Mouse (Mus musculus) spleen, adult 2 months (tissue): Measurements from ENCODE around the gene Gm20388.

ENCODE experiments used
- CTCF ChIP-seq: fragments of 200-500 bp; IDR thresholded peaks from 2 replicates; pipeline ENCODE4 v1.5.1; 2011; ENCODE audit warnings: mild to moderate bottlenecking, inconsistent platforms; ENCODE audit not compliant: insufficient read depth, insufficient read length, insufficient replicate concordance; ENCODE audit errors: extremely low read depth
- POLR2A ChIP-seq: fragments of 200-500 bp; IDR thresholded peaks from 2 replicates; pipeline ENCODE4 v1.6.1; 2011; ENCODE audit warnings: low read depth, low read length, inconsistent platforms

DNA sequence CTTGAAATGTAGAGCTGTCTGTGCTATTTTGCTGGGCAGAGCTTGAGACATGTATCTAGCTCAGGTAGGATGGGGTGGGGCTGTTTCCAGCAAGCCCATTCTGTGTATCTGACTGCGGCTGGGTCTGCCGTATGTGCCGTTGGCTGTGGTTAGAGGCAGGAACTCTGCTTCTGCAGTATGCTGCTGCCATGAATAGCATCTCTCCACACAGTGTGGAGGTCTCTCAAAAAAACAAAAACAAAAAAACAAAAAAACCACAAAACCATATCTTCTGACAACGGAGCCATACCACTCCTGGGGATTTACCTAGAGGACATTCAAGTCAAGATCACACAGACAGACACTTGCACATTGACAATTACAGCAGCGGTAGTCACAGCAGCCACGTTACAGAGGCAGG lies 4407.2 kb downstream of the Gm20388 start:
- TF ChIP-seq CTCF (no peak), POLR2A (no peak)
